Mouse (Mus musculus): ENCODE results near the gene Gzma. TPM values are rescaled to one million over a fixed set of nuclear protein-coding genes. Genes with fewer than 3 reads are reported as not detected.

Gzma gene
- 4.5 and 38.8 TPM in 2 replicates for polyA plus RNA-seq (2012; ENCODE audit: low replicate concordance)

DNA sequence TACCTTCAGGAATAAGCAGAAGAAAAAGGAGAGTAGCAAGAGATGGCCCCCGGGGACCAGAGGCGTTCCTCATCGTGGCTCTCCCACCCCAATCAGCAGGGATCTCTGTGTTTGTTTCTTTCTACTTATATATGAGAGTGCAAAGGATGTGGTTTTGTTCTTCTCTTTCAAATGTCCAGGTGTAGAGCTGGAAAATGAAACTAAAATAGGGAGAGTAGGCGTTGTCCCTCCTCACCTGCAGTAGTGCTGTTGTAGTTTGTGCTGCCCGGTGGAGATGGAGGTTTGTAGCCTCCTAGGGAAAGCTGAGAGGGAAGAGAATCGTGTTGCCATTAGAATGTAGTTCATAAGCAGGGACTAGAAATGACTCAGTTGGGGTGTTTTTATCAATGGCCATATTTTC is at the start of gene Gzma:
TSS of gene Gzma (minus strand) at position 103 of the 400 bp plus-strand sequence.

DNA sequence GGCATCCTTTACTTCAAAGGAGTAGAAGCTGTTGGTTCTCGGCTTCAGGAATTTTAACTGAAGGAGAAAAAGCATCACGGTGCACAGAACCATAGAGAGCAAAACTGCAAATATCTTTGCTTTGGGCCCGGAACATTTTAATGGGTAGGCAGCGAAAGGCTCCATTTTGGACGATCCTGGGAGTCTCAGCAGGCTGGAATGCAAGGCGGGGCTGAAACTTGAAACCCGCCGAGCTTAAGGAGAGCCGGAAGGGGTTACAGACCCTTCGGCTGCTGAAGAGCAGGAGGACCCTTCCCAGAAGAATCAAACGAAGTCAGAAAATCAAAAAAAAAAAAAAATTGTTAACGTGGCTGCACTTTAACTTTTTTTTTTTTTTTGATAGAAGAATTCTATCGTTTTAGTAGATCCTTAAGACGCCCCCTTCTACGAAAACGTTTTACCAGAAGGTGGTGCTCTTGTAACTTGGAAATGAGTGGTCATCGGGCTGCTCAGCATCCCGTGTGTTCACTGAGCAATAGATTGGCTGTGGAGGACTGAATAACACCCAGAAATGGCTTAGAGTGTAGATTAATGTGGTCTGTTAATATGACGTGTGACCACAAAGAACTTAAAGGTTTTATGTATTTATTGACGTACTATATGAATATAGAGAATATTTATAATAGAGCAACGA is 54.4 kb downstream of the Gzma start, which contains the start of gene Gpx8:
TSS of gene Gpx8 (minus strand) at position 200 of the 673 bp plus-strand sequence.

Other genes starting within 250 kb of the Gzma start
- gene Mtrex, start 173.6 kb downstream of the Gzma start, polyA plus RNA-seq (2012; ENCODE audit: low replicate concordance): 1.0 and 4.6 TPM in 2 replicates
- gene Dhx29, start 173.5 kb downstream of the Gzma start, polyA plus RNA-seq (2012; ENCODE audit: low replicate concordance): 7.3 and 7.8 TPM in 2 replicates
- gene Ccno, start 113.2 kb downstream of the Gzma start, polyA plus RNA-seq (2012; ENCODE audit: low replicate concordance): 1.00 and 4.2 TPM in 2 replicates
- gene Mcidas, start 107.1 kb downstream of the Gzma start, polyA plus RNA-seq (2012; ENCODE audit: low replicate concordance): not detected in 2 replicates
- gene Cdc20b, start 65.9 kb downstream of the Gzma start, polyA plus RNA-seq (2012; ENCODE audit: low replicate concordance): 0.21 and 0.22 TPM in 2 replicates
- gene Gpx8, start 54.6 kb downstream of the Gzma start, polyA plus RNA-seq (2012; ENCODE audit: low replicate concordance): not detected in 2 replicates
- 0.24 and 0.85 TPM in 2 replicates for gene Esm1, start 108.7 kb upstream of the Gzma start, polyA plus RNA-seq (2012; ENCODE audit: low replicate concordance)
- gene Gzmk, start 124.9 kb upstream of the Gzma start, polyA plus RNA-seq (2012; ENCODE audit: low replicate concordance): 0.31 and 0.65 TPM in 2 replicates
- not detected in 2 replicates for gene BC067074, start 192.2 kb upstream of the Gzma start, polyA plus RNA-seq (2012; ENCODE audit: low replicate concordance)